Comparison of ENCODE assay signal across 21 mouse cellular contexts in the genomic region with DNA sequence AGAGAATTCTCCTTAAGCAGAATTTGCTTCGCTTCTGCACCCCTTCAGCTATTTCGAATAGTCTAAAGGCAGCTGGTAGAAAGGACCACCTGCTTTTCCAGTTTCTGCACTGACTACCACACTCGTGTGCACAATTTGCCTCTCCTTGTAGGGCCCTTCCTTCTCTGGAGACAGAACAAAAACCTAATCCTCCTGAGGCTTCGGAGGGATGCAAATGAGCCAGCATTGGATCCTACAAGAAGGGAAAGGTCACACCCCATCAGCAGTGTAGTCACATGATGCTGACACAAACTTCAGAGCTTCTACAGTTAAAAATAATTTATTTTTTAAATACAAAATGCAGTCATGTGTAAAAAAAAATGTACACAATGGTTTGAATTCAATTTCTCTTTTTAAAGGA.
"Had no signal": no experiment of that assay in that cellular context is flagged by ENCODE, and none has a peak within 500 bp of the region (broad histone marks: within the 10 kb centered on the region; RNA-seq: fewer than 3 reads in every experiment).

No protein-coding gene starts in this region.

- H3K36me3 ChIP-seq: kidney, embryonic 15.5 days; limb, embryonic 10.5 days; liver, embryonic 12.5 days; liver, embryonic 15.5 days; lung, embryonic 15.5 days; midbrain, embryonic 10.5 days had no signal

- ATAC-seq: intestine, postnatal 0 days; liver, embryonic 12.5 days had no signal

- H3K9ac ChIP-seq: kidney, embryonic 15.5 days; limb, embryonic 13.5 days; liver, embryonic 12.5 days; liver, embryonic 15.5 days; lung, embryonic 15.5 days had no signal

- H3K27ac ChIP-seq: kidney, embryonic 15.5 days; limb, embryonic 10.5 days; limb, embryonic 13.5 days; liver, embryonic 12.5 days; liver, embryonic 15.5 days; lung, embryonic 15.5 days; midbrain, embryonic 10.5 days had no signal

- DNase-seq: kidney, adult 8-10 months; kidney, postnatal 10 days; kidney, postnatal 4 days; layer of hippocampus, adult 9-11 months; layer of hippocampus, postnatal 36 days; liver; lung, adult 18-20 months; lung, postnatal 10 days; lung, postnatal 36 days; thymus, adult 2 months; thymus, postnatal 14 days; thymus, postnatal 4 days had no signal

- H3K4me2 ChIP-seq: kidney, embryonic 15.5 days; limb, embryonic 13.5 days; liver, embryonic 12.5 days; liver, embryonic 15.5 days; lung, embryonic 15.5 days had no signal

- H3K4me1 ChIP-seq: kidney, embryonic 15.5 days; liver, embryonic 12.5 days; liver, embryonic 15.5 days; lung, embryonic 15.5 days; megakaryocyte, embryonic 14.5 days had no signal

- H3K9me3 ChIP-seq: kidney, embryonic 15.5 days; limb, embryonic 10.5 days; limb, embryonic 13.5 days; liver, embryonic 12.5 days; liver, embryonic 15.5 days; lung, embryonic 15.5 days; megakaryocyte, embryonic 14.5 days; midbrain, embryonic 10.5 days had no signal

- H3K4me3 ChIP-seq: kidney, embryonic 15.5 days; limb, embryonic 10.5 days; limb, embryonic 13.5 days; liver, embryonic 12.5 days; liver, embryonic 15.5 days; lung, embryonic 15.5 days; megakaryocyte, embryonic 14.5 days; midbrain, embryonic 10.5 days had no signal

- H3K27me3 ChIP-seq: kidney, embryonic 15.5 days; limb, embryonic 13.5 days; liver, embryonic 12.5 days; liver, embryonic 15.5 days; lung, embryonic 15.5 days; megakaryocyte, embryonic 14.5 days had no signal
